Mouse (Mus musculus) kidney, postnatal 0 days (tissue): ENCODE results near the gene 5330417C22Rik. TPM values are rescaled to one million over a fixed set of nuclear protein-coding genes. Genes with fewer than 3 reads are reported as not detected.

Experiments used
- ATAC-seq: fragments of 200-750 bp; cut with Nextera tagmentation; replicated peaks from 2 replicates; pipeline ENCODE4 v1.8.0; 2017; ENCODE audit warnings: low read depth, moderate number of reproducible peaks, moderate TSS enrichment, moderate library complexity; ENCODE audit not compliant: low FRiP score
- DNase-seq: peaks from one replicate; pipeline ENCODE4 v3.0.0-alpha.2; 2016; ENCODE audit warnings: low spot score
- H3K27ac ChIP-seq: fragments of 300-500 bp; sonication (generic); 2 replicates; pipeline ENCODE4 v1.5.1; 2014; ENCODE audit warnings: mild to moderate bottlenecking
- H3K27me3 ChIP-seq: fragments of 300-500 bp; sonication (generic); 2 replicates; pipeline ENCODE4 v1.6.1; 2014; ENCODE audit warnings: low read length, mixed read lengths; ENCODE audit not compliant: insufficient read depth
- H3K36me3 ChIP-seq: fragments of 300-500 bp; sonication (generic); 2 replicates; pipeline ENCODE4 v1.6.1; 2014; ENCODE audit warnings: low read length, mixed read lengths; ENCODE audit not compliant: insufficient read depth
- H3K4me1 ChIP-seq: fragments of 300-500 bp; sonication (generic); replicated peaks from 2 replicates; pipeline ENCODE4 v1.6.1; 2014; ENCODE audit warnings: antibody characterized with exemption, low read length, mixed read lengths; ENCODE audit not compliant: insufficient read depth
- H3K4me2 ChIP-seq: fragments of 300-500 bp; sonication (generic); 2 replicates; pipeline ENCODE4 v1.6.1; 2014; ENCODE audit warnings: mild to moderate bottlenecking, low read length, moderate library complexity, mixed read lengths
- H3K4me3 ChIP-seq: fragments of 300-500 bp; sonication (generic); replicated peaks from 2 replicates; pipeline ENCODE4 v1.5.1; 2014; ENCODE audit warnings: low read depth, low read length
- H3K9ac ChIP-seq: fragments of 300-500 bp; sonication (generic); 2 replicates; pipeline ENCODE4 v1.6.1; 2014; ENCODE audit warnings: low read depth, low read length
- H3K9me3 ChIP-seq: fragments of 300-500 bp; sonication (generic); replicated peaks from 2 replicates; pipeline ENCODE4 v1.6.1; 2016; ENCODE audit warnings: low read length, inconsistent platforms, mixed read lengths
- CTCF ChIP-seq: IDR thresholded peaks from 2 replicates; pipeline ENCODE4 v1.5.1; 2016; ENCODE audit warnings: antibody characterized with exemption, low read depth, mild to moderate bottlenecking, moderate library complexity
- WGBS: fragments of 180-500 bp; shearing (Covaris S2); extraction: QIAGEN DNeasy Blood & Tissue Kit; methylation state at CpG from one replicate; pipeline ENCODE4 v1.1.7; 2014; 5-methylcytosine and 5-hydroxymethylcytosine counted together
- polyA plus RNA-seq: library from polyadenylated mRNA; unstranded; fragments of >200 nt; fragmentation: Nextera tagmentation; extraction: Ambion mirVana; gene quantifications from 2 replicates; pipeline ENCODE4 v1.2.1, GENCODE M21; 2015

Gene 5330417C22Rik
- polyA plus RNA-seq, 1 experiment from 2014 or later, result 1.7 TPM

DNA sequence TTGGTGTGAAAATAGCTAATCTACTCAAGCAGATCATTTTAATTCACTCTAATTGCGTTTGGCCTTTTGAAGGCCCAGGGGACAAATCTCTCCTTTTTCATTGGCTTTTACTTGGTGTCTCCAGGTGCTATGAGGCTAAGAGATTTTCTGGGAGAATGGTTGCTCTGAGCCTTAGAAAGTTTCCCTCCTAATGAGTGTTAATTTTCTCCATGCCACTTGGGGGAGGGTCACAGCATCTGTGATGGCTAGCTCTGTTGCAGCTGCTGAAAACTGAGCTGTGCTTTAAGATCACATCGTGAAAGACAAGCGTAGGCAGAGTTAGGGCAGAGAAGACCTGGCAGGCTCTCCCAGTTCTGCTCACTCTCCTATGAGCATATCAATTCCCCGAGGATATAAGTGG lies 40.9 kb downstream of the 5330417C22Rik start:
- peaks cover 7% of the 10 kb centered on the region; the same call in 1 of the 2 replicates for H3K4me1 ChIP-seq
- H3K9me3 ChIP-seq, result no peaks in the 10 kb centered on the region
- no peak overlapping the region for H3K9ac ChIP-seq
- ATAC-seq (no peak), DNase-seq (no peak)
- no peak overlapping the region for H3K27ac ChIP-seq
- H3K27me3 ChIP-seq, result no peaks in the 10 kb centered on the region
- H3K36me3 ChIP-seq, result no peaks in the 10 kb centered on the region
- no peak overlapping the region; the same call in 1 of the 2 replicates for H3K4me2 ChIP-seq
- TF ChIP-seq CTCF, result no peak
- H3K4me3 ChIP-seq, result no peak overlapping the region
- 37% methylated on average over 4 of the region's 4 CpGs for WGBS

DNA sequence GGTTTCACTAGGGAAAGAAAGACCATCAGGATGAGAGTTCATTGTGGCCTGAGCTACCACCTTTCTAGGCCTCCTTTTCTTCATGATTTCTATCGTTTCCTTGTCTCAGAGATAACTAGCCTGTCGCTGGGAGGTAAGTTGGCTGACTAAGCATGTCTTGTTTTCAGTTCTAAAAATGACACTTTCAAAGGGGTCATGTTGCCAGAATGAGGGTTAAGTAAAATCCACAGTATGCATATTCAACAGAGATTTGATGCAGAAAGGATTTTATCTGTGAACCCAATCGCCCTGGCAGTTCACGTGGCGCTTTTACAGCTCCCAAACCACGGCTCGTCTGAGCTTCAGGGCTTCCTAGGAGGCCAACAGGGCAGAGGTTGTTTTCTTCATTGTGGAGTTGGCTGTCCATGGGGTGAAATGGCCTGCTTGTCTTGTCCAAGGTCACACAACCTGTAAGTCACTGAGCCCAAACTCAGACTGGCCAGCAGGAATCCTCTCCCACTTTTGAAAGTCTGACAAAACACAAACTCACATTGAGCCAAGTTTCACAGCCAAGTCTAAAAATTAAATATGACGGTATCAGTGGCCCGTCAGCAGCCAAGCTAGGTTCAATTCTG lies 41.4 kb downstream of the 5330417C22Rik start:
- 62% methylated on average over 9 of the region's 9 CpGs for WGBS
- H3K27ac ChIP-seq, result no peak overlapping the region
- DNase-seq (no peak), ATAC-seq (no peak)
- H3K4me1 ChIP-seq, result peaks cover 7% of the 10 kb centered on the region; the same call in 1 of the 2 replicates
- H3K27me3 ChIP-seq, result no peaks in the 10 kb centered on the region
- no peaks in the 10 kb centered on the region for H3K9me3 ChIP-seq
- no peak for TF ChIP-seq CTCF
- H3K4me2 ChIP-seq, result no peak overlapping the region
- H3K4me3 ChIP-seq, result no peak overlapping the region
- H3K9ac ChIP-seq, result no peak overlapping the region
- no peaks in the 10 kb centered on the region for H3K36me3 ChIP-seq

DNA sequence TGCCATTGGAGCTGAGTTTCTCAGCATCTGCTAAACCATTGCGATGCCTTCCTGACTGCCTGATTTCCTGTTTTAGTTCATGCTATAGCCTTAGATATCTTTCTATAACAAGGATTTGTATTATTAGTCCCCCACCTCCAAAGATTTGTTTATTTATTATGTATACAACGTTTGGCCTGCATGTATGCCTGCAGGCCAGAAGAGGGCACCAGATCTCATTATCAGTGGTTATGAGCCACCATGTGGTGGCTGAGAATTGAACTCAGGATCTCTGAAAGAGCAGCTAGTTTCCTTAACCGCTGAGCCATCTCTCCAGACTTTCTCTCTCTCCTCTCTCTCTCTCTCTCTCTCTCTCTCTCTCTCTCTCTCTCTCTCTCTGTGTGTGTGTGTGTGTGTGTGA lies 46.4 kb downstream of the 5330417C22Rik start:
- Histone ChIP-seq H3K27ac (no peak overlapping the region), H3K4me1 (peaks cover under 1% of the 10 kb centered on the region; the same call in 1 of the 2 replicates), H3K4me3 (no peak overlapping the region), H3K27me3 (no peaks in the 10 kb centered on the region), H3K36me3 (no peaks in the 10 kb centered on the region), H3K9ac (no peak overlapping the region), H3K9me3 (no peaks in the 10 kb centered on the region), H3K4me2 (no peak overlapping the region)
- DNase-seq, result no peak
- 49% methylated on average over 3 of the region's 3 CpGs for WGBS
- peak; percentile 62 for TF ChIP-seq CTCF
- ATAC-seq, result no peak

DNA sequence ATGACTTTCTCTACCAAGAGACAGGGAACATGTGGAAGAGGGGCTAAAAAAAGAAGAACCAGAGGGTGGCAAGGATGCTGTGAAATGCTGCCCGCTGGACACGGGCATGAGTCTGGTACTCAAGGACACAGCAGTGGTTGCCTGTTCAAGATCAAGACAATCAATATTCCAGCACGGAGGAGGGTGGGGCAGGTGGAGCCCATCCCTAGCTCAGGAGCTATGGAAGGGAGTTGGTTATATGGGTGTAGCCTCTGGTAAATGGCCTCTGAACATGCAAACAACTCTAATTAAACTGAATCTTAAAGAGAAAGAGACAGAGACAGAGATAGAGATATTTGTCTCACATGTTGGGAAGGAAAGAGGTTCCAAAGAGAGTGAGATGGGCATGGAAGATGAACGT lies 51.6 kb downstream of the 5330417C22Rik start:
- DNase-seq (no peak), ATAC-seq (no peak)
- WGBS, result 89% methylated on average over 4 of the region's 4 CpGs
- no peak for TF ChIP-seq CTCF
- no peak overlapping the region for H3K27ac ChIP-seq
- H3K4me1 ChIP-seq, result no peaks in the 10 kb centered on the region
- H3K9me3 ChIP-seq, result no peaks in the 10 kb centered on the region
- H3K4me2 ChIP-seq, result no peak overlapping the region
- no peak overlapping the region for H3K4me3 ChIP-seq
- no peaks in the 10 kb centered on the region for H3K27me3 ChIP-seq
- H3K36me3 ChIP-seq, result no peaks in the 10 kb centered on the region
- no peak overlapping the region for H3K9ac ChIP-seq

DNA sequence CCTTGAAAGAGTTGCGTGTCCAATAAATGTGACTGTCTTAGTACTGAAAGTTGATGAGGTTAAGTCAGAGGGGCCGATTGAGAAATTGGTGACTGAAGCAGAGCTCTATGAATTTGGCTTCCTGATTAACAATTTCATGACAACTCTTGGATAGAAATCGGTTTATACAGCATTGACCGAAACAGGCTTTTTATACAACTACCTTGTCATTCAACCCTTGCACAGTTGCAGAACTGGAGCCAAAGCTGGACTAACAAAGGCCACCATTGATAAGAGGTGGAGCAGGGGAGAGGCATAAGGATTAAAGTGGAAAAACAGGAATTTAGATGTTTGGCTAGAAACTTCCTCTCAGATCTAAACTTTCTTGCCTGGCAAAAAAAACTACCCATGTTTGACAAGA lies 57.5 kb downstream of the 5330417C22Rik start:
- H3K36me3 ChIP-seq, result no peaks in the 10 kb centered on the region
- TF ChIP-seq CTCF, result no peak
- no peaks in the 10 kb centered on the region for H3K4me1 ChIP-seq
- ATAC-seq (no peak), DNase-seq (no peak)
- no peak overlapping the region for H3K4me3 ChIP-seq
- H3K9me3 ChIP-seq, result no peaks in the 10 kb centered on the region
- H3K9ac ChIP-seq, result no peak overlapping the region
- no peak overlapping the region for H3K27ac ChIP-seq
- no peak overlapping the region for H3K4me2 ChIP-seq
- no peaks in the 10 kb centered on the region for H3K27me3 ChIP-seq
- 79% methylated on average over 4 of the region's 4 CpGs for WGBS

DNA sequence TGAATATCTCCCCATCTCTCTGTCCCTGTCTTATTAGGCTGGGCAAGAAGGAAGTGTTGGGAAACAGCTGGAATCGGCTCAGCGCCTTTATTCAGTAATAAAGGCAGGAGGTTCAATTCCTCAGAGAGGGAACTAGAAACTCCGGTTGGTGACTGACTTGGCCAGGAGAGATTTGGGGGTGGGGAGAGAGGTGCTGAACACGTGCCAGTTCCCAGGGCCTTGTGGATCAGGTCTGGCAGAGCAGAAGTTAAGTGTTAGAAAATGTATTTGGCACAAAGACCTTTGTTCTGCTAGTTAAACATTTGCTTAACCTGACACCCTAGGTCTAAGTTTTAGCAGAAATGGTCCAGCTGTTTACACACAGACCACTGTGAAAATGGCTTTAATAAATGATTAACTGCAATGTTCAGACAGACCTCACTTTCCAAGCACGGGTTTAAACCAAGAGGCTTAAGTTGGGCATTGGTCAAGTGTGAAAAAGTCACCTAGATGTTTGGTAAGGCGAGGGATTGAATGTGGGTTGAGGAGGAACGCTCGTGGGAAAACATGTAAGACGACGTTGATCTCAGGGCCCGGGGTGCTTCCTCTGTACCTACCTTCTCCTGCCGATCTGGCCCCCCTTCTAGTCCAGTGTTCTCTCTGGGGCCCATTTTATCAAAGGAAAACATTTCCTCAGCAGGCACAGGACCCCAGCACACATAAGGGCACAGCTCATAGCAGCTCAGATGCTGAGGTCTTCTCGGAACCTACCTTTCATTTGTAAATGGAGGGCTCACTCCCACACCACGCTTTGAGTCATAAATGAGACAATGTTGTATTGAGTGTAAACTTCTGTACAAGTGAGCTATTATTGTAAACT lies 59.3 kb downstream of the 5330417C22Rik start:
- 26% methylated on average over 14 of the region's 14 CpGs for WGBS
- Histone ChIP-seq H3K4me2 (no peak overlapping the region), H3K4me3 (no peak overlapping the region), H3K9me3 (no peaks in the 10 kb centered on the region), H3K36me3 (no peaks in the 10 kb centered on the region), H3K27ac (peak overlapping the region; percentile 68), H3K27me3 (no peaks in the 10 kb centered on the region), H3K9ac (0 out of 2 replicates have a peak overlapping the region, but pooled peaks have one; percentile 3), H3K4me1 (no peaks in the 10 kb centered on the region)
- TF ChIP-seq CTCF, result no peak
- peak; percentile 88 for ATAC-seq
- peak; percentile 69 for DNase-seq
